Mouse (Mus musculus) layer of hippocampus, adult 18-20 months (tissue): ENCODE measurements at regions not wholly inside any gene's neighbourhood (a gene's known extent, or its start where the extent isn't known, plus 50 kb on each side); places are given as distances from the start of the nearest gene placed in this dataset.
"Not testable (repeated sequence)": the region's sequence is repeated elsewhere in the genome, so short reads cannot be mapped to it uniquely, and the experiment has no call there.

Experiments used
- DNase-seq, 2 experiments: peaks; one replicate each; pipeline ENCODE4 v3.0.0; 2022; ENCODE audit warnings: low spot score in 2 of 2

GRCm38 (mm10) chr10:118046328-118046727, 95.3 kb upstream of the Mdm1 start:
- DNase-seq = no peak

- no peak for DNase-seq
Observed at GRCm38 (mm10) chr10:118046831-118047230, 94.8 kb upstream of the Mdm1 start.

GRCm38 (mm10) chr10:118049330-118049729, 92.3 kb upstream of the Mdm1 start:
- DNase-seq = no peak

- DNase-seq = no peak
Observed at GRCm38 (mm10) chr10:118050152-118050641, 91.4 kb upstream of the Mdm1 start.

GRCm38 (mm10) chr10:118052042-118052441, 89.6 kb upstream of the Mdm1 start:
- no peak for DNase-seq

GRCm38 (mm10) chr10:118052477-118052876, 89.1 kb upstream of the Mdm1 start:
- no peak for DNase-seq

GRCm38 (mm10) chr10:118053037-118053436, 88.6 kb upstream of the Mdm1 start:
- DNase-seq = no peak

- DNase-seq = no peak
Observed at GRCm38 (mm10) chr10:118056789-118057271, 84.8 kb upstream of the Mdm1 start.

GRCm38 (mm10) chr10:118057516-118057915, 84.1 kb upstream of the Mdm1 start:
- DNase-seq = no peak

- DNase-seq = no peak
Observed at GRCm38 (mm10) chr10:118064816-118065216, 76.8 kb upstream of the Mdm1 start.

GRCm38 (mm10) chr10:118076341-118076740, 65.3 kb upstream of the Mdm1 start:
- DNase-seq = not testable (repeated sequence)

- DNase-seq = no peak
Observed at GRCm38 (mm10) chr10:118081636-118082166, 59.9 kb upstream of the Mdm1 start.

- DNase-seq = no peak
Observed at GRCm38 (mm10) chr10:118083035-118083720, 58.4 kb upstream of the Mdm1 start.

- DNase-seq = no peak
Observed at GRCm38 (mm10) chr10:118083721-118084075, 57.9 kb upstream of the Mdm1 start.

- DNase-seq = no peak
Observed at GRCm38 (mm10) chr10:118085046-118085983, 56.3 kb upstream of the Mdm1 start.

GRCm38 (mm10) chr10:118087570-118088340, 53.9 kb upstream of the Mdm1 start:
- DNase-seq = no peak

GRCm38 (mm10) chr10:118088499-118088898, 53.1 kb upstream of the Mdm1 start:
- DNase-seq = no peak

GRCm38 (mm10) chr10:118089879-118090278, 51.7 kb upstream of the Mdm1 start:
- no peak for DNase-seq

- no peak for DNase-seq
Observed at GRCm38 (mm10) chr10:118091476-118091875, 50.1 kb upstream of the Mdm1 start.
